Mouse (Mus musculus) E14TG2a.4 (cell line): Measurements from ENCODE around the gene Ncam1.

Experiments
- H3K27me3 ChIP-seq: 2 replicates; pipeline ENCODE4 v1.6.1; 2014; ENCODE audit warnings: low read length, control low read depth; ENCODE audit not compliant: insufficient read depth
- H3K36me3 ChIP-seq: 2 replicates; pipeline ENCODE4 v1.6.1; 2014; ENCODE audit warnings: low read length, control low read depth; ENCODE audit not compliant: insufficient read depth
- H3K4me1 ChIP-seq: replicated peaks from 2 replicates; pipeline ENCODE4 v1.6.1; 2014; ENCODE audit warnings: low read depth, low read length, control low read depth
- H3K4me3 ChIP-seq: replicated peaks from 2 replicates; pipeline ENCODE4 v1.5.1; 2014; ENCODE audit warnings: mild to moderate bottlenecking, low read length
- H3K9me3 ChIP-seq: 2 replicates; pipeline ENCODE4 v1.6.1; 2014; ENCODE audit warnings: low read length, control low read depth
- CTCF ChIP-seq: conservative IDR thresholded peaks from 2 replicates; pipeline ENCODE4 v1.5.1; 2014; ENCODE audit warnings: low read length
- NANOG ChIP-seq: IDR thresholded peaks from 2 replicates; pipeline ENCODE4 v1.6.1; 2014; ENCODE audit warnings: borderline replicate concordance, low read length, mixed read lengths
- POU5F1 ChIP-seq: IDR thresholded peaks from 2 replicates; pipeline ENCODE4 v1.6.1; 2014; ENCODE audit warnings: low read length, borderline replicate concordance

Gene Ncam1

GRCm38 (mm10) chr9:49691344-49691743, 107.4 kb downstream of the Ncam1 start:
- peaks cover 9% of the 10 kb centered on the region for H3K4me1 ChIP-seq
- H3K9me3 ChIP-seq, result no peaks in the 10 kb centered on the region; the same call in 1 of the 2 replicates
- no peak for TF ChIP-seq NANOG
- no peak for TF ChIP-seq CTCF
- no peaks in the 10 kb centered on the region for H3K27me3 ChIP-seq
- H3K4me3 ChIP-seq, result no peak overlapping the region
- no peaks in the 10 kb centered on the region for H3K36me3 ChIP-seq

- no peaks in the 10 kb centered on the region for H3K4me1 ChIP-seq
- TF ChIP-seq CTCF, result no peak
- TF ChIP-seq POU5F1, result no peak
- no peak for TF ChIP-seq NANOG
- no peaks in the 10 kb centered on the region for H3K9me3 ChIP-seq
- no peaks in the 10 kb centered on the region for H3K27me3 ChIP-seq
- H3K36me3 ChIP-seq, result no peaks in the 10 kb centered on the region
- H3K4me3 ChIP-seq, result no peak overlapping the region
Observed at GRCm38 (mm10) chr9:49683566-49684273, 115.0 kb downstream of the Ncam1 start.

GRCm38 (mm10) chr9:49681848-49682469, 116.8 kb downstream of the Ncam1 start:
- TF ChIP-seq CTCF, result no peak
- Histone ChIP-seq H3K9me3 (no peaks in the 10 kb centered on the region), H3K4me1 (no peaks in the 10 kb centered on the region), H3K36me3 (no peaks in the 10 kb centered on the region), H3K4me3 (no peak overlapping the region), H3K27me3 (no peaks in the 10 kb centered on the region)

- Histone ChIP-seq H3K9me3 (no peaks in the 10 kb centered on the region), H3K36me3 (no peaks in the 10 kb centered on the region), H3K27me3 (no peaks in the 10 kb centered on the region), H3K4me1 (no peaks in the 10 kb centered on the region), H3K4me3 (no peak overlapping the region)
- TF ChIP-seq POU5F1 (no peak), NANOG (no peak), CTCF (no peak)
Observed at GRCm38 (mm10) chr9:49679270-49679669, 119.5 kb downstream of the Ncam1 start.

GRCm38 (mm10) chr9:49675696-49676465, 122.8 kb downstream of the Ncam1 start:
- TF ChIP-seq CTCF (no peak), NANOG (no peak), POU5F1 (no peak)
- Histone ChIP-seq H3K27me3 (no peaks in the 10 kb centered on the region), H3K4me1 (peaks cover 13% of the 10 kb centered on the region), H3K4me3 (no peak overlapping the region), H3K9me3 (no peaks in the 10 kb centered on the region), H3K36me3 (no peaks in the 10 kb centered on the region)

- TF ChIP-seq POU5F1 (no peak), NANOG (0 out of 2 replicates have a peak, but pooled peaks have one; percentile 18), CTCF (no peak)
- H3K27me3 ChIP-seq, result no peaks in the 10 kb centered on the region
- H3K36me3 ChIP-seq, result no peaks in the 10 kb centered on the region
- no peaks in the 10 kb centered on the region for H3K9me3 ChIP-seq
- peaks cover 13% of the 10 kb centered on the region for H3K4me1 ChIP-seq
- no peak overlapping the region for H3K4me3 ChIP-seq
Observed at GRCm38 (mm10) chr9:49672646-49673199, 126.0 kb downstream of the Ncam1 start.

- H3K4me1 ChIP-seq, result peaks cover 10% of the 10 kb centered on the region
- H3K9me3 ChIP-seq, result no peaks in the 10 kb centered on the region
- TF ChIP-seq CTCF, result peak; percentile 40
- TF ChIP-seq POU5F1, result no peak
- H3K36me3 ChIP-seq, result no peaks in the 10 kb centered on the region
- no peak overlapping the region for H3K4me3 ChIP-seq
- no peaks in the 10 kb centered on the region for H3K27me3 ChIP-seq
Observed at GRCm38 (mm10) chr9:49667066-49667465, 131.7 kb downstream of the Ncam1 start.

GRCm38 (mm10) chr9:49665361-49665760, 133.4 kb downstream of the Ncam1 start:
- Histone ChIP-seq H3K4me3 (no peak overlapping the region), H3K36me3 (no peaks in the 10 kb centered on the region), H3K4me1 (peaks cover 10% of the 10 kb centered on the region), H3K9me3 (no peaks in the 10 kb centered on the region), H3K27me3 (no peaks in the 10 kb centered on the region)
- TF ChIP-seq POU5F1 (no peak), CTCF (no peak), NANOG (no peak)
